Mouse (Mus musculus) CH12.LX (cell line): ENCODE measurements around the gene Csrp2. TPM values are rescaled to one million over a fixed set of nuclear protein-coding genes. Genes with fewer than 3 reads are reported as not detected.

ENCODE experiments used
- DNase-seq: peaks from one replicate; pipeline ENCODE4 v3.0.0-alpha.2; 2013; ENCODE audit errors: extremely low read depth
- H3K27ac ChIP-seq: 2 replicates; pipeline ENCODE4 v1.5.1; 2012; ENCODE audit warnings: low read depth, mild to moderate bottlenecking, control low read depth, moderate library complexity; ENCODE audit not compliant: insufficient read depth
- H3K27me3 ChIP-seq: replicated peaks from 2 replicates; pipeline ENCODE3; 2012; ENCODE audit warnings: inconsistent platforms
- H3K36me3 ChIP-seq, 2 experiments: replicated peaks in 1 of 2; 2 replicates each; pipeline versions ENCODE3 to v1.6.1; 2012; ENCODE audit warnings: inconsistent platforms in 1 of 2, low read length in 1 of 2, mild to moderate bottlenecking in 1 of 2, mixed read lengths in 1 of 2, moderate library complexity in 1 of 2; ENCODE audit not compliant: control insufficient read depth in 1 of 2, insufficient read depth in 1 of 2
- H3K4me1 ChIP-seq, 2 experiments: 2 replicates each; pipeline ENCODE4 v1.6.1; 2012; ENCODE audit warnings: inconsistent platforms in 1 of 2, moderate library complexity in 1 of 2; ENCODE audit not compliant: insufficient read depth in 2 of 2, control insufficient read depth in 1 of 2
- H3K4me2 ChIP-seq: 2 replicates; pipeline ENCODE4 v1.6.1; 2012; ENCODE audit warnings: low read depth, mild to moderate bottlenecking, control low read depth; ENCODE audit not compliant: poor library complexity, insufficient read depth, severe bottlenecking
- H3K4me3 ChIP-seq, 3 experiments: fragments of 150-350 bp in 1 of 3; sonication (generic) in 1 of 3; replicated peaks in 1 of 3; 2 replicates each; pipeline versions ENCODE3 to v1.5.1; 2011 to 2012; ENCODE audit warnings: low read depth in 2 of 3, low read length in 2 of 3, mild to moderate bottlenecking in 2 of 3, moderate library complexity in 2 of 3, control low read depth in 1 of 3, improper control_type of control experiment in 1 of 3, inconsistent platforms in 1 of 3, mixed read lengths in 1 of 3; ENCODE audit not compliant: poor library complexity in 1 of 3
- H3K79me2 ChIP-seq: replicated peaks from 2 replicates; pipeline ENCODE4 v1.6.1; 2012; ENCODE audit warnings: mild to moderate bottlenecking, moderate library complexity; ENCODE audit not compliant: control insufficient read depth, poor library complexity, insufficient read depth, severe bottlenecking; ENCODE audit errors: extremely low read depth
- H3K9ac ChIP-seq: 2 replicates; pipeline ENCODE4 v1.6.1; 2012; ENCODE audit warnings: low read depth, mild to moderate bottlenecking, control low read depth, moderate library complexity; ENCODE audit not compliant: insufficient read depth
- H3K9me3 ChIP-seq: replicated peaks from 2 replicates; pipeline ENCODE3; 2012; ENCODE audit warnings: low read length, inconsistent platforms, mixed read lengths
- CHD1 ChIP-seq: IDR thresholded peaks from 2 replicates; pipeline ENCODE4 v1.6.1; 2012; ENCODE audit warnings: low read depth, low read length, improper control_type of control experiment, inconsistent platforms
- CTCF ChIP-seq, 2 experiments: IDR thresholded peaks in 1 of 2; conservative IDR thresholded peaks in 1 of 2; 2 replicates each; pipeline ENCODE4 v1.5.1; 2011 to 2012; ENCODE audit warnings: low read depth in 2 of 2, low read length in 2 of 2, improper control_type of control experiment in 1 of 2, inconsistent platforms in 1 of 2, mild to moderate bottlenecking in 1 of 2, moderate library complexity in 1 of 2
- E2F4 ChIP-seq: IDR thresholded peaks from 2 replicates; pipeline ENCODE4 v1.6.1; 2011; ENCODE audit warnings: low read depth, low read length, improper control_type of control experiment; ENCODE audit not compliant: insufficient replicate concordance
- ELF1 ChIP-seq: IDR thresholded peaks from 2 replicates; pipeline ENCODE4 v1.6.1; 2014; ENCODE audit warnings: low read depth, mild to moderate bottlenecking, inconsistent platforms, low read length, improper control_type of control experiment
- EP300 ChIP-seq: IDR thresholded peaks from 2 replicates; pipeline ENCODE4 v1.6.1; 2011; ENCODE audit warnings: low read length, improper control_type of control experiment
- GABPA ChIP-seq: IDR thresholded peaks from 2 replicates; pipeline ENCODE4 v1.6.1; 2012; ENCODE audit warnings: low read depth, low read length, improper control_type of control experiment, inconsistent platforms; ENCODE audit not compliant: insufficient replicate concordance
- IRF4 ChIP-seq: IDR thresholded peaks from 2 replicates; pipeline ENCODE4 v1.6.1; 2014; ENCODE audit warnings: low read depth, mild to moderate bottlenecking, inconsistent platforms, low read length, improper control_type of control experiment
- JUND ChIP-seq: conservative IDR thresholded peaks from 2 replicates; pipeline ENCODE4 v1.6.1; 2011; ENCODE audit warnings: low read depth, low read length, improper control_type of control experiment
- MAX ChIP-seq: IDR thresholded peaks from 2 replicates; pipeline ENCODE4 v1.6.1; 2011; ENCODE audit warnings: low read length, improper control_type of control experiment
- MAZ ChIP-seq: IDR thresholded peaks from 2 replicates; pipeline ENCODE4 v1.6.1; 2012; ENCODE audit warnings: low read depth, mild to moderate bottlenecking, inconsistent platforms, low read length, improper control_type of control experiment, moderate library complexity
- MEF2A ChIP-seq: IDR thresholded peaks from 2 replicates; pipeline ENCODE4 v1.6.1; 2014; ENCODE audit warnings: low read depth, mild to moderate bottlenecking, inconsistent platforms, low read length, improper control_type of control experiment, borderline replicate concordance
- MXI1 ChIP-seq: IDR thresholded peaks from 2 replicates; pipeline ENCODE4 v1.6.1; 2011; ENCODE audit warnings: mild to moderate bottlenecking, low read depth, low read length, improper control_type of control experiment
- NELFE ChIP-seq: IDR thresholded peaks from 2 replicates; pipeline ENCODE4 v1.6.1; 2011; ENCODE audit warnings: low read depth, low read length, improper control_type of control experiment
- PAX5 ChIP-seq: IDR thresholded peaks from 2 replicates; pipeline ENCODE4 v1.6.1; 2012; ENCODE audit warnings: low read length, inconsistent platforms, mixed read lengths
- POLR2A ChIP-seq: IDR thresholded peaks from 2 replicates; pipeline ENCODE4 v1.6.1; 2011; ENCODE audit warnings: low read depth, mild to moderate bottlenecking, improper control_type of control experiment, low read length
- POLR2AphosphoS2 ChIP-seq: IDR thresholded peaks from 2 replicates; pipeline ENCODE4 v1.6.1; 2011; ENCODE audit warnings: low read depth, low read length, improper control_type of control experiment
- RAD21 ChIP-seq: IDR thresholded peaks from 2 replicates; pipeline ENCODE4 v1.6.1; 2011; ENCODE audit warnings: low read depth, mild to moderate bottlenecking, low read length, improper control_type of control experiment, moderate library complexity
- RCOR1 ChIP-seq: conservative IDR thresholded peaks from 2 replicates; pipeline ENCODE4 v1.6.1; 2012; ENCODE audit warnings: low read depth, mild to moderate bottlenecking, inconsistent platforms, low read length, improper control_type of control experiment
- SIN3A ChIP-seq: IDR thresholded peaks from 2 replicates; pipeline ENCODE4 v1.6.1; 2012; ENCODE audit warnings: low read length, improper control_type of control experiment, inconsistent platforms
- SMC3 ChIP-seq: IDR thresholded peaks from 2 replicates; pipeline ENCODE4 v1.6.1; 2011; ENCODE audit warnings: low read depth, low read length, improper control_type of control experiment
- TBP ChIP-seq: conservative IDR thresholded peaks from 2 replicates; pipeline ENCODE4 v1.6.1; 2011; ENCODE audit warnings: low read depth, low read length, improper control_type of control experiment
- USF1 ChIP-seq: IDR thresholded peaks from 2 replicates; pipeline ENCODE4 v1.6.1; 2014; ENCODE audit warnings: low read depth, mild to moderate bottlenecking, inconsistent platforms, low read length, improper control_type of control experiment
- ZC3H11A ChIP-seq: IDR thresholded peaks from 2 replicates; pipeline ENCODE4 v1.6.1; 2012; ENCODE audit warnings: low read depth, mild to moderate bottlenecking, inconsistent platforms, low read length, improper control_type of control experiment
- ZMIZ1 ChIP-seq: IDR thresholded peaks from 2 replicates; pipeline ENCODE4 v1.6.1; 2012; ENCODE audit warnings: low read depth, mild to moderate bottlenecking, inconsistent platforms, low read length, improper control_type of control experiment
- ZNF384 ChIP-seq: IDR thresholded peaks from 2 replicates; pipeline ENCODE4 v1.6.1; 2012; ENCODE audit warnings: low read depth, low read length, improper control_type of control experiment, inconsistent platforms
- dilution Hi-C: fragments of 300-500 bp; cut with MboI; formaldehyde crosslinking; loops from 2 replicates; pipeline ENCODE4 v1.14.3; 2020; ENCODE audit warnings: low sequenced_read_pairs; ENCODE audit not compliant: extremely low pct_unique_long_range_greater_than_20kb, extremely low pct_ligation_motif_present
- in situ Hi-C: fragments of 300-500 bp; cut with MboI; formaldehyde crosslinking; loops from 3 replicates; pipeline ENCODE4 v1.14.3; 2019; ENCODE audit warnings: low sequenced_read_pairs, low pct_ligation_motif_present, low pct_unique_long_range_greater_than_20kb, mixed read lengths
- polyA plus RNA-seq: library from polyadenylated mRNA; unstranded; fragments of >175 nt; gene quantifications from 2 replicates; pipeline ENCODE4 v1.2.1, GENCODE M21; 2012; ENCODE audit warnings: low read depth; ENCODE audit not compliant: insufficient read length
- total RNA-seq, 2 experiments: library from RNA; depleted of rRNA; stranded (reverse); fragments of 300-350 nt in 1 of 2; fragments of >200 nt in 1 of 2; gene quantifications; 2 replicates each; pipeline ENCODE4 v1.2.3; 2012 to 2014

The Csrp2 gene
- total and polyA plus RNA-seq, 3 experiments: 0.82 to 1.3 (median 0.87) TPM

- no peak for TF ChIP-seq MAZ
- TF ChIP-seq SIN3A: no peak
- TF ChIP-seq POLR2AphosphoS2: no peak
- TF ChIP-seq CHD1: no peak
Observed at GRCm38 (mm10) chr10:110941968-110942367, 22.4 kb downstream of the Csrp2 start (continued).

- in situ Hi-C loops (no loop called here), dilution Hi-C loops (no loop called here)
- Histone ChIP-seq H3K79me2 (no peaks in the 10 kb centered on the region), H3K27ac (no peak overlapping the region), H3K4me2 (no peak overlapping the region), H3K9ac (no peak overlapping the region), H3K4me3 (no peak overlapping the region), H3K27me3 (no peaks in the 10 kb centered on the region), H3K9me3 (no peaks in the 10 kb centered on the region), H3K36me3 (peaks cover 8 to 38% of the 10 kb centered on the region in 2 experiments), H3K4me1 (peaks cover 7 to 24% of the 10 kb centered on the region in 2 experiments)
- TF ChIP-seq ELF1 (no peak), USF1 (no peak), POLR2AphosphoS2 (no peak), MXI1 (no peak), NELFE (no peak), PAX5 (no peak), CHD1 (no peak), EP300 (no peak), POLR2A (no peak), RCOR1 (no peak), GABPA (no peak), RAD21 (no peak), ZMIZ1 (no peak), E2F4 (no peak), ZC3H11A (no peak), TBP (no peak), MAZ (no peak), MEF2A (no peak)
- DNase-seq: no peak
Observed at GRCm38 (mm10) chr10:110942806-110943205, 23.2 kb downstream of the Csrp2 start.

GRCm38 (mm10) chr10:110944175-110944574 lies 24.6 kb downstream of the Csrp2 start:
- H3K27ac ChIP-seq: no peak overlapping the region
- H3K9ac ChIP-seq: no peak overlapping the region
- no peak for DNase-seq
- no peaks in the 10 kb centered on the region for H3K9me3 ChIP-seq
- in situ Hi-C loops (no loop called here), dilution Hi-C loops (no loop called here)
- TF ChIP-seq RAD21 (no peak), CTCF (conservative IDR thresholded peaks at IDR 0.05 in 1 of 2, IDR thresholded peaks at IDR 0.05 in 1 of 2; ENCODE audit: low read depth in 2 of 2, low read length in 2 of 2) (no peak), IRF4 (no peak), ZNF384 (no peak), MAX (no peak), SMC3 (no peak), RCOR1 (no peak), ZC3H11A (no peak), GABPA (no peak), JUND (no peak)
- H3K4me2 ChIP-seq: no peak overlapping the region
- H3K36me3 ChIP-seq: peaks cover 8 to 41% of the 10 kb centered on the region in 2 experiments
- no peaks in the 10 kb centered on the region for H3K27me3 ChIP-seq
- peaks cover 7 to 30% of the 10 kb centered on the region in 2 experiments for H3K4me1 ChIP-seq
- no peak overlapping the region for H3K4me3 ChIP-seq
- no peaks in the 10 kb centered on the region for H3K79me2 ChIP-seq
